Mouse (Mus musculus) embryonic facial prominence, embryonic 14.5 days (tissue): ENCODE measurements at regions not wholly inside any gene's neighbourhood (a gene's known extent, or its start where the extent isn't known, plus 50 kb on each side); places are given as distances from the start of the nearest gene placed in this dataset. TPM values are rescaled to one million over a fixed set of nuclear protein-coding genes. Genes with fewer than 3 reads are reported as not detected.

ENCODE experiments used
- microRNA-seq: library from miRNA; unstranded; fragments of <30 nt; microRNA quantifications from one replicate; pipeline ENCODE4, GENCODE M21; 2016; ENCODE audit warnings: borderline number of aligned reads

Small RNAs in the stretch of these regions (microRNA-seq; reads per million reads assigned to microRNA genes)
- not detected for gene Gm27460
- not detected for gene Gm28002
